ENCODE assay signal across 20 mouse cellular contexts in the genomic region with DNA sequence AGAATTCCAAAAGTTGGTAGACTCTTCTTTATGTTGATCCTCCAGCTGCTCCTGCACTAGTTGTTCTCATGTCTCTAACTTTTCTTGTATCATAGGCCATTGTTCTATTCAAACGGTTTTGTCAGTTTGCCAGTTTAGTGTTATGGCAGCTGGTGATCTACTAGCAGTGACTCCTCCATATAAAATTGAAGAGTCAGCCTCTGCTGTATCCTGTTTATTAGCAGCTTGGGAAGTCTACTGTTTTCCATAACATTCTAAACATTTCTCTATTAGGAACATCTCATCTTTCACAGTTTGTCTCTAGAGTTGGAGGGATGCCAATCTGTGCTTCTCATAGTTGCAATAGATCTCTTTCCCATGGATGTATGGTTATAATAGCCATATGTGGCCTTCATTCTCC. TPM values are rescaled to one million over a fixed set of nuclear protein-coding genes. Genes with fewer than 3 reads are reported as not detected.
"Had no signal": no experiment of that assay in that cellular context is flagged by ENCODE, and none has a peak within 500 bp of the region (broad histone marks: within the 10 kb centered on the region; RNA-seq: fewer than 3 reads in every experiment).

No protein-coding gene starts in this region.

- H3K27me3 ChIP-seq: intestine, embryonic 15.5 days; kidney, embryonic 15.5 days; stomach, embryonic 15.5 days had no signal

- ATAC-seq: intestine, embryonic 15.5 days; liver, postnatal 0 days had no signal

- H3K4me1 ChIP-seq: intestine, embryonic 15.5 days; kidney, embryonic 15.5 days; stomach, embryonic 15.5 days had no signal

- H3K9ac ChIP-seq: intestine, embryonic 15.5 days; kidney, embryonic 15.5 days; limb, embryonic 15.5 days; liver, embryonic 14.5 days; liver, postnatal 0 days; stomach, embryonic 15.5 days had no signal

- H3K36me3 ChIP-seq: intestine, embryonic 15.5 days; kidney, embryonic 15.5 days; limb, embryonic 15.5 days; stomach, embryonic 15.5 days had no signal

- H3K9me3 ChIP-seq: intestine, embryonic 15.5 days; kidney, embryonic 15.5 days; limb, embryonic 15.5 days; stomach, embryonic 15.5 days had no signal

- DNase-seq: kidney, adult 11 months; kidney, adult 8-10 months; kidney, postnatal 14 days; layer of hippocampus, adult 9-11 months; liver, postnatal 0 days; lung, postnatal 36 days; midbrain, embryonic 14.5 days; right cerebral cortex, postnatal 25 days; spleen, adult 18-20 months; thymus, postnatal 25 days had no signal

- H3K4me2 ChIP-seq: intestine, embryonic 15.5 days; kidney, embryonic 15.5 days; limb, embryonic 15.5 days; liver, embryonic 11.5 days; midbrain, embryonic 11.5 days; stomach, embryonic 15.5 days had no signal

- H3K4me3 ChIP-seq: intestine, embryonic 15.5 days; kidney, embryonic 15.5 days; layer of hippocampus, adult 2 months; limb, embryonic 15.5 days; stomach, embryonic 15.5 days had no signal

- H3K27ac ChIP-seq: intestine, embryonic 15.5 days; kidney, embryonic 15.5 days; layer of hippocampus, adult 2 months; limb, embryonic 15.5 days; liver, embryonic 14.5 days; stomach, embryonic 15.5 days had no signal

RNA-seq across cellular contexts. Expression of gene Drd1, which starts 58.6 kb away (rescaled TPM):
- polyA plus RNA-seq: large intestine, adult 2 months; limb, embryonic 11.5 days; liver, embryonic 11.5 days; liver, embryonic 14.5 days; liver, postnatal 0 days had no signal
